Mouse (Mus musculus) fat pad, adult 2 months (tissue): Measurements from ENCODE around the gene Atp1a2.

Experiments used
- DNase-seq: peaks from one replicate; pipeline ENCODE4 v3.0.0-alpha.2; 2011; ENCODE audit warnings: low read depth, low spot score; ENCODE audit errors: extremely low read depth

The Atp1a2 gene

GRCm38 (mm10) chr1:172325680-172326535 lies 28.0 kb upstream of the Atp1a2 start:
- no peak for DNase-seq

- DNase-seq, result no peak
Measured at GRCm38 (mm10) chr1:172324725-172325124, 26.9 kb upstream of the Atp1a2 start.

- no peak for DNase-seq
Measured at GRCm38 (mm10) chr1:172323801-172324359, 26.0 kb upstream of the Atp1a2 start.

GRCm38 (mm10) chr1:172323298-172323697 lies 25.4 kb upstream of the Atp1a2 start:
- no peak for DNase-seq

- no peak for DNase-seq
Measured at GRCm38 (mm10) chr1:172322725-172323124, 24.9 kb upstream of the Atp1a2 start.

GRCm38 (mm10) chr1:172319921-172320411 lies 22.1 kb upstream of the Atp1a2 start:
- no peak for DNase-seq

GRCm38 (mm10) chr1:172319346-172319745 lies 21.5 kb upstream of the Atp1a2 start:
- no peak for DNase-seq

GRCm38 (mm10) chr1:172318424-172319035 lies 20.7 kb upstream of the Atp1a2 start:
- no peak for DNase-seq

- no peak for DNase-seq
Measured at GRCm38 (mm10) chr1:172317946-172318345, 20.1 kb upstream of the Atp1a2 start.

GRCm38 (mm10) chr1:172317431-172317830 lies 19.6 kb upstream of the Atp1a2 start:
- no peak for DNase-seq

- no peak for DNase-seq
Measured at GRCm38 (mm10) chr1:172314911-172315310, 17.0 kb upstream of the Atp1a2 start.

GRCm38 (mm10) chr1:172313613-172314411 lies 15.9 kb upstream of the Atp1a2 start:
- DNase-seq, result no peak

- no peak for DNase-seq
Measured at GRCm38 (mm10) chr1:172312768-172313561, 15.1 kb upstream of the Atp1a2 start.

- no peak for DNase-seq
Measured at GRCm38 (mm10) chr1:172311921-172312767, 14.3 kb upstream of the Atp1a2 start.

- DNase-seq, result peak; percentile 86
Measured at GRCm38 (mm10) chr1:172311248-172311906, 13.5 kb upstream of the Atp1a2 start.

- no peak for DNase-seq
Measured at GRCm38 (mm10) chr1:172309699-172310398, 12.0 kb upstream of the Atp1a2 start.

- DNase-seq, result no peak
Measured at GRCm38 (mm10) chr1:172308409-172308808, 10.5 kb upstream of the Atp1a2 start.

- peak; percentile 98 for DNase-seq
Measured at GRCm38 (mm10) chr1:172307936-172308335, 10.1 kb upstream of the Atp1a2 start.
